Mouse (Mus musculus) kidney, adult 2 months (tissue): Measurements from ENCODE around the gene Lax1.

ENCODE experiments used
- CTCF ChIP-seq: fragments of 200-500 bp; conservative IDR thresholded peaks from 2 replicates; pipeline ENCODE4 v1.5.1; 2011; ENCODE audit warnings: low read depth, mild to moderate bottlenecking, control low read depth, low read length, moderate library complexity, mixed read lengths; ENCODE audit not compliant: insufficient read depth, insufficient read length
- POLR2A ChIP-seq: fragments of 200-500 bp; IDR thresholded peaks from one replicate; pipeline ENCODE4 v1.6.1; 2011; ENCODE audit warnings: low read depth, low read length, control low read depth

DNA sequence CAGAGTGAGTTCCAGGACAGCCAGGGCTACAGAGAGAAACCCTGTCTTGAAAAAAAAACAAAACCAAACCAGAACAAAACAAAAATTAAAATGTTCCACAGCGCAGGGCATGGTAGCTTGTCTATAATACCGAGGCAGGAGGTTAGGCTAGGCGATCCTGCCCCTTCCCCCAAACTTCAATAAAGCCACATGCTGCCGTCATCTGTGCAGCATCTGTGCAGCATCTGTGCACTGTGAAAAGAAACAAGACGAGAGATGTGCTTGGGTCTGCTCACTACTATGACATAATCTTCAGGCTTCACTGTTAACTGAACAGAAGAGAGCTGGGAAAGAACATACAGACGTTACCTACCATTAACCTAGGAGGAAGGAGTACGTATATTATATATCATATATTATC, 30.4 kb upstream of the Lax1 start:
- no peak for TF ChIP-seq CTCF
- TF ChIP-seq POLR2A: no peak
